Mouse (Mus musculus): Measurements from ENCODE around the gene Gm44790.
"Not testable (repeated sequence)": the region's sequence is repeated elsewhere in the genome, so short reads cannot be mapped to it uniquely, and the experiment has no call there.

The Gm44790 gene

DNA sequence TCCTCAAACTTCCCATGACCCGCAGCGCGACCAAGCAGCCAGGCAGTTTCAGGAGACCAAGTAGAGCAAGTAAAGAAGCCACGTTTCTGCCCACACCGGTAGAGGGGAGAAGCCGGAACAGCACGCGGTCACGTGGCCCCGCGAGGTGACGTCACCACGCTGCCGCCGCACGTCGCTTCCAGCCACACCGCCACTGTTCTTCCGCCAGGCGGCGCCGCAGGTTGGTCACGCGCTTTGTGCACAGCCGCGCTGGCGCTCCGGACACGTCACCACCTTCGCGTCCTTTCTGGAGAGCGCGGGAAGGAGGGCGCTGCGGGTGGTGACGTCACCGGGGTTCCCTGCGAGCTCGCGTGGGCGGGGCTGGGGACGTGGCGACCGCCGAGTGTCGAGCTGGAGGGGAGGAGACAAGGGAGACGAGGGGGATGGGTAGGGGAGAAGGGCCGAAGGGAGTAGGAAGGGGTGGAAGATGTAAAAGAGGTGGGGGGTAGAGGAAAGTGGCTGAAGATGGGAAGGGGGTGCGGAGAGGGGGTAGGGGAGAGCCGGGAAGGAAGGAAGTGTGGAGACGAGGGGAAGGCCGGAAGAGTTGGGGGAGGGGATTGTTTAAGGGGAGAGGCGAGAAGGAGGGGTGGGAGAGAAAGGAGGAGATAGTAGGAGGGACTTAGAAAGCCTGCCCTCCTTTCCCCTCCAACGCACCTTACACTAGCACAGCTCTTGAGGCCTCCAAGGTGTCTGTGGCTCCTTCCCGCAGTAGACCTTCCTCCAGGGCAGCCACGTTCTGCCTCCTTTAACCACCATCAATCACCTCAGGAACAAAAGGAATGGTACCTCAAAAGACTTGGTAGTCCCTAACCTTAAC is 45.9 kb downstream of the Gm44790 start:
- peak; percentile 85 for ATAC-seq (ENCODE audit: insufficient number of reproducible peaks, low FRiP score, low TSS enrichment)

DNA sequence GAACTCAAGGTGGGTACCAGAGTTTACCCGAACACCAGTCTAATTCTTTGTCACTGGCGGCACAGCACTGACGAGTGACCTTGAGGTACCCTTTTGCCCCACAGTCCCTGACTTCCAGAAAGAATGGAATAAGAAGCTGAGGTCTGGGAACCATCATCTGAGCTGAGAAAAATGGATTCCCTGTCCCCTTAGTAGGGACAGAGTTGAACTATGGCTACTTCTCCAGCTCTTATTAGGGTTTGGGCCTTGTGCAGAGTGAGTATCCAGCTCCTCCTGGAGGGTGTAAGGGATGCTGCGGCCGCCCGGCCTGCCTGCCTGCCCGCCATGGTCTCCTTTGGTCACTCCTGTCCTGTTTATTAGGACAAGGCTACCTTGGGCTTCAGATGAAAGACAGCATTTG is 46.6 kb downstream of the Gm44790 start:
- no peak for ATAC-seq (ENCODE audit: insufficient number of reproducible peaks, low FRiP score, low TSS enrichment)

DNA sequence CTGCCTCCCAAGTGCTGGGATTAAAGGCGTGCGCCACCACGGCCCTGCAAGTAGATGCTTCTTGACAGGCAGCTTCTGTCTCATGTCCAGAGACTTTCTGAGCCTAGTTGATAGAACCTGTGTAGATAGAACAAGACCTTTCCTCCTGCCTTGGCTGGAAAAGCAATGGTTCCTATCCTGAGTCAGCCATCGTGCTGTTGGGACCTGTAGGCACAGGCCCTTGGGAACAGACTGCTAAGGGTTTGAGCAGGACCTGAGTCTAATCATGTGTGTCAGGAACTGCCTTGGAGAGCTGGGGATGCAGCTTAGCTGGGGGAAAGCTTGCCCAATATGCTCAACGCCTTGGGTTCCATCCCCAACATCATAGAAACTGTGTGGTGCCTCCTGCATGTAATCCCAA is 47.6 kb downstream of the Gm44790 start:
- no peak for ATAC-seq (ENCODE audit: insufficient number of reproducible peaks, low FRiP score, low TSS enrichment)

DNA sequence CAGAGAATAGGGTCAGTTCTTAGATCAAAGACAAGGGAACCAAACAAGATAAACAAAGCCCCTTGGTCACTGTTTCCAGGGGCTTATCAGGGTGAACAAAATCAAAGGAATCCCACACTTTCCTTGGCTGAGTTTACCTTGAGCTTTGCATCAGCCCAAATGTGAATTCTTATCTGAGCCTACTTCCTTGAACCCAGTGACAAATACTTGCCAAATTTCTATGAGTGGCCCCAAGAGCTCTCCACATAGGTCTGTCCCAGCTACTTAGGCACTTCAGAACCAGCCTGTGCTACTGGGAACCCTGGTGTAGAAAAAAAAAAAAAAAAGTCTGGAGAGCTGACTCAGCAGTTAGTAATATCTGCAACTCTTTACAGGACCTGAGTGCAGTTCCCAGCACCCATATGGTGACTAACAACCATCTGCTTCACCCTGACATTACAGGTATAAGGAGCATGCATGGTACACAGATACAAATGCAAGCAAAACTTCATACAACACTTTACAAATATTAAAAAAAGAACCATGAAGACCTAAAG is 48.3 kb downstream of the Gm44790 start:
- no peak for ATAC-seq (ENCODE audit: insufficient number of reproducible peaks, low FRiP score, low TSS enrichment)

DNA sequence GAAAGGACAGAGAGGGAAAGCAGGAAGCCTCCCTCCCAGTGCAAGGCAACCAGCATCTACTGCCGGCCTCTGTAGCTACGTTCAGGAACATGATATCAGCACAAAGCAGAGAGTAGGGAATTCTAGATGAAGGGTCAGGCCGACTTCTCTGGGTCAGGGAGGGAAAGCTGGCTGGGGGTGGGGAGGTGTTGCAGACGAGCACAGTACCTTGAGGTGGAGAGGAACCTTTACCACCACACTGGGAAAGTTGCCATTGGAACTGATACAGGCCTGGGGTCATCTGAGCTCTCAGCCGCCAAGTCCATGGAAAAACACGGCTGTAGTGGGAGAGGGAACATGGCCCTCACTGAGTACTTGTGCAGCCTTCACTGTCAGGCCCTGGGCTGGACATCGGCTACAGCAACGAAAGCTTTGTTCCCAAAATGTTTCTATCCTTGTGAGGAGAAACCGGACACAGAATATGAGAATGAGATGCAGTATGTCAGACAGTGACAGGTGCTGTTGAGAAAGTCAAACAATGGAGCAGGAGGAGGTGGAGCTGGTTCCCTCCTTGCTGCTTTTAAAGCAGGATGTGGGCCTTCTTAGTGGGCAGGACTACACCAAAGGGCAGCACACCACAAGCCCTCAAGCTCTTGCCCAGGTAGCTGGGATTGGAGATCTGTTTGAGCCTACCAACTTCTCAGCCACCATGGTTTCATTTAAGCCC is 49.2 kb downstream of the Gm44790 start:
- ATAC-seq (ENCODE audit: insufficient number of reproducible peaks, low FRiP score, low TSS enrichment): no peak

DNA sequence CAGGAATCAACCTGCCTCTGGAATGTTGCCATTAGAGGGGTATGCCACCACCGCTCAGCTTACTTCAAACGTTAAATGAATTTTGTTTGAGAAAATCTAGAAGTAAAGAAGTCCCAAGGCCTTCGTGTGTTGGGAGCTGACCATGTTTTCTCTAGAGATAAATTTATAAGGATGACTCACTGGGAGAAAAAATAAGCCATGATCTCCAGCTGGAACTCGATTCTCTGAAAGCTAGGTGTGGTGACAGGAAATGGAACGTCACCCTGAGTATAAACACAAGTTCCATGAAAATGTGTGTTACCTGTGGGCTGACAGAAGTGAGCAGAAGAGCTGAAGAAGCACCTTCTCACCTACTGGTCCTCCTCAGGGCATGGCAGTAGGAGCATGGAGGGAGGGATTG is 50.5 kb downstream of the Gm44790 start:
- no peak for ATAC-seq (ENCODE audit: insufficient number of reproducible peaks, low FRiP score, low TSS enrichment)

DNA sequence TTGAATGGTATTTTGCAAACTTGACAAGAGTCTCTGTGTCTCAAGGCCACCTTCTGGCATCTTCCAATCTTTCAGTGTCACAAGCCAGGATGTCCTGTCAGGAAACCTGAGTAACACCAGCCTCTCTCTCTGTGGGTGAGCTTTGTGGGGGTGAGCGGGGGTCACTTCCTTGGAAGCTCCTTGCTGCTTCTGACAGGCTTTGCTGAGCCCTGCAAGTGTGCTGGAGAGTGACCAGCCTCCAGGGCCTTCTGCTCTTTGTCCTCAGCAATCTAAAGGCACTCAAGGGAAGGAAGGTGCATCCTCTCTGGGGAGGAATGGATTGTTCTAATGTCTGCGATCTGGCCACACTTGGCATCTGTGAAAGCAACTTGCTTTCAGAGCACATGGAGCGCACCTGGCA is 52.9 kb downstream of the Gm44790 start:
- no peak for ATAC-seq (ENCODE audit: insufficient number of reproducible peaks, low FRiP score, low TSS enrichment)

DNA sequence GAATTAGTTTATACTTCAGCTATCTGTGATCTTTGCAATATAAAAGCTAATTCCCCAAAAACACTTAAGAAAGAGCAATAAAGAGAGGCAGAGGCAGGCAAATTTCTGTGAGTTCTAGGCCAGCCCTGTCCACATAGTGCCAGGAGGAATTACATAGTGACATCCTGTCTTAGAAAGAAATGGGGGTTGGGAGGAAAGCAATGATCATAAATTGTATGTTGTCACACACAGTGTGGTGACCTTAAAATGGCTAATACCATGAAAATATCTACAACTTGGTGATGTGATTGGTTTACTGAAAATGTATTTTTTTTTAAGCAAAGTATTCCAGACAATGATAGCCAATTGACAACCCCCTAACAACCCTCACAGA is 53.3 kb downstream of the Gm44790 start:
- no peak for ATAC-seq (ENCODE audit: insufficient number of reproducible peaks, low FRiP score, low TSS enrichment)

DNA sequence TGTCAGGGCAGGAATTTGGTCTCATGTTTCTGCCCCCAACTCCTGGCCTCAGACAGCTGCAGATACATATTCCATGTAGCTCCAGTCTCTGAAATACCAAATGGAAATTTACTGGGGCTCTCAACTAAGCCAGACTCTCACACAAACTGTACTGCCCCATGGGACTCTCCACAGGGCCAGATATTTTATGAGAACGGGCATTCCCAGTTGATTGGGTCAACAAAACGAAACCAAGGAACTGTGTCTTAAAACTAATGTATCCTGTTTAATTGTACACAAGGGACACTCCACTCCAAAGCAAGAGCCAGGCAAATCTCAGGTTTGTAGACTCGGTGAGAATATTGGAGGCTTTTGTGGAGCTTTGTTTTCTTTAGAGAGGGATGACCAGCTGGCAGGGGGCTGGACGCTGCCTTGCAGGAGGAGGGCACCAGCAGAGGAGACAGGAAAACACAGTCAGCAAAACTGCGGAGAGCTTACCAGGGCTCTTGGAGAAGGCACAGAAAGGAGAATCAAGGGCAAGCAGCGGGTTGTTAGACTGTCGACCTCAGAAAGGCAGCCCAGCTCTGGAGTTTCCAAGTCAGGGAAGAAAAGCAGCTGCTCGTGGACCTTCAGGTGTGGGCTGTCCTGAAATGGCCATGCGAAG is 53.9 kb downstream of the Gm44790 start:
- ATAC-seq (ENCODE audit: insufficient number of reproducible peaks, low FRiP score, low TSS enrichment): peak; percentile 39; the same call in 1 of the 2 replicates

DNA sequence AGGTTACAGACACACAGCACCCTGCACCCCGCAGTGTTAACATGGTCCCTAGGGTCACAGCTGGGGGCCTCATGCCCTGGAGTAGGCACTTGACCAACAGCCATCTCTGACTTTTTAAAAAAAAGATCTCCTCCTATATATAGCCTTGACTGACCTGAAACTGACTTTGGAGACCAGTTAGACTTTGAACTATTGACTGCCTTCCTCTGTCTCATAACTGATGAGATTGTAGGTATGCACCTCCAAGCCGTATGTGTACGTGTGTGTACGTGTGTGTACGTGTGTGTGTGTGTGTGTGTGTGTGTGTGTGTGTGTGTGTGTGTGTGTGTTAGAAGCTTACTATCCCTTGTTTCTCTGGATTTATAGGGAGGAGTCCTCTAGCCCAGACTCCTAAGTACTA is 55.4 kb downstream of the Gm44790 start:
- ATAC-seq (ENCODE audit: insufficient number of reproducible peaks, low FRiP score, low TSS enrichment): no peak

DNA sequence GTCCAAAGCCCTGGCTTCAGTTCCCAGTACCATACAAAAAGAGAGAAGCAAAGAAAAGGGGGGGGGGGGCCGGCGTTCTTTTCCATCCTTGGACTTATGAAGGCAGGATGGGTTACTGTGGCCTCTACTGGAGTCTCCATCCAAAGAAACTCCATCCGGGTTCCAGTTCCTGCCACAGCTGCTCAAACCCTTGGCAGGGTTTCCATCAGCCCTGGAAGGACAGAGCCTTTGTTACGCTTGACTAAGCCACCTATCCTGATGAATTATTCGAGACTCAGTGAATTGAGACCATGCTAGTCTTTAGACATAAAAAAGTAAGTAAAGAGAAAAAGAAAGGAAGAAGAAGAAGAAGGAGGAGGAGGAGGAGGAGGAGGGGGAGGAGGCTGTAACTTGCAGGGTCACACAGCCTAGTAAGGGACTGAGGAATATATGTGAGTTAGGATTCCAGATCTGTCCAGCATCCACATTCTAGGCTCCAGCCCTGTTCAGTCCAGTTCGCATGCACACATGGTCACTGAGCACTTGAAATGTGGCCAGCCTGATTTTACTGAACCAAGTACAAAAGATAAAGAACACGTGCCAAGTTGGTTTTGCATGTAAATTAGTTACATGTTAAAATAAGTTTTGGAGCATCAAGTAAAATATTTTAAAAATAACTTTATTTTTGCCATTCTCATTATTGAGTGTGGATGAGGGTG is 59.6 kb downstream of the Gm44790 start:
- no peak for ATAC-seq (ENCODE audit: insufficient number of reproducible peaks, low FRiP score, low TSS enrichment)

DNA sequence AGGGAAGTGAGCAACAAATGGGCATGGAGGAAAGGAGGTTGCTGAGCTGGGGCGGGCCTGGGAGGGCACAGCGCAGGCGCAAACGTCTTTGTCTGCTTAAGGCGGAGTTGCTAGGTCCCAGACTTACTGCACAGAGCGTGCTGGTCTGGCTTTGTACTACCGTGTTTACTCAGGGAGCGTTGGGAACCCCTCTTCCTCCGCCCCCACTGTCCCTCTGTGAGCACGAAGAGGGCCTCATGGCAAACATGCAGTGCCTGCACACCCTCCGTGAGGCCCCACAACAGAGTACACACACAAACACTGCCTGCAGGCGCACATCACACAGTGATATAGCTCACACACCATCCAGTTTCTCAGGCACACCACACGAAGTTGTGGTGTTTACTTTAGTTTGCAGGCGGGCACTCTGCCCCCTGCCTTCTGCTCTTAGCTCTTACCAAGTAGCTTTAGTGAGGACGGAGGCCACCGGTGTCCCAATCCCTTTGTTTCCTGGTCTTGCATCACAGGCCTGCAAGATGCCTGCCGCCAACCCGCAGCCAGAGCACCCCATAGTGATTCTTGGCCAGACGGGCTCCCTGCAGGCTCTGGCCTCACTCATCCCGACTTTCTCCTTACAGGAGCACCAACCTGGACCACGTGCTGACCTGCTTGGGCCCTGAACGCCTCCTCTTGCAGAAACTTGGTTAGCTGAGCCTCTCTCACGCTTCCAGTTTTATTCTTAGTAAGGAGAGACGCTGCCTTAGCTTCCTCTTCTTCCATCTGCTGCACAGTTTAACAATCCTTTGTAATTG is 61.1 kb downstream of the Gm44790 start:
- peak; percentile 81 for ATAC-seq (ENCODE audit: insufficient number of reproducible peaks, low FRiP score, low TSS enrichment)

DNA sequence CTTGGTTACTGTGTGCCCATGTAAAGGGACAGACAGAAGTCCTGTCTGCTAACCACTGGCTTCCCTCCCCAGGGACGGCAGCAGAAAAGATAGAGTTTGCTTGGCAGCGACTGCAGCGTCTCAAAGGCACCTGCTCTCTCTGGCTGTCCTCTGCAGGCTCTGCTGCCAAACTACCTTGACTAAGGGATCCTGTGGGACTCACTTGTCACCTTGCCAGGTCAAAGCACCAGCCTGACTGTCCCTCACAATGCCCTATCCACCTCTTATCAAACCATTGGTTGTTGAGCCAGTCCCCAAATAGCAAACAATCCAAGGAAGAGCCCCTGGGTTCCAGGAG is 61.7 kb downstream of the Gm44790 start:
- ATAC-seq (ENCODE audit: insufficient number of reproducible peaks, low FRiP score, low TSS enrichment): no peak

DNA sequence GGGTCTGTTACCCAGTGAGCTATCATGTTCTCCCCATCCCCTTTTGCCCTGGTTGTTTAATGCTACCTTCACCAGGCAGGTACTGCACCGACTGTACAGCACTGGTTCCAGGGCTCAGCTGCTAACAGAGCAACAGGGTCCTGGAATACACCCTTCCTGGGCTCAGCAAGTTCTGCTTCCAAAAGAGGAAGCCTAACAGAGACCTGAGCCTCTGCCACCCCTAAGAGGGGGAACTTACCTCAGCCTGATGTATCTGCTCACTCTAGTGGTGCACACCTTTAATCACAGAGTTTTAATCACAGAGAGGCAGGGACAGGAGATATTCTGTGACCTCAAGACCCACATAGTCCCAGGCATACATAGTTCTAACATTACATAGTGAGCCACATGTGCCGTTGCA is 63.5 kb downstream of the Gm44790 start:
- no peak for ATAC-seq (ENCODE audit: insufficient number of reproducible peaks, low FRiP score, low TSS enrichment)

DNA sequence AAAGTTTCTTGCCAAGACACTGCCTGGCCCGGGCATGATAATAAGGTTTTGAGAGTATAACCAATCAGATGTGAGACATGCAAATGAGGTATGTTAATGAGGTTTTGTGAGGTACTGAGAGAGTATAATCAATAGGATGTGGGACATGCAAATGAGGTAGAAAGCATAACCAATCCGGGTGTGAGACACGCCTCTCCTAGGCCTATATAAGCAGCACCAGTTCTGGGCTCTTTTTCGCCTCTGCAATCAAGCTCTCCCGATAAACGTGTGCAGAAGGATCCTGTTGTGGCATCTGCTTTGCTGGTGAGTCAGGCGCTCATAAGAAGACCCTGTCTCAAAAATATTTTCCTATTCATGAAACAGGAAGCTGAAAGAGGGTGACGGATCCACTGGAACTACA is 64.0 kb downstream of the Gm44790 start:
- not testable (repeated sequence) for ATAC-seq (ENCODE audit: insufficient number of reproducible peaks, low FRiP score, low TSS enrichment)

DNA sequence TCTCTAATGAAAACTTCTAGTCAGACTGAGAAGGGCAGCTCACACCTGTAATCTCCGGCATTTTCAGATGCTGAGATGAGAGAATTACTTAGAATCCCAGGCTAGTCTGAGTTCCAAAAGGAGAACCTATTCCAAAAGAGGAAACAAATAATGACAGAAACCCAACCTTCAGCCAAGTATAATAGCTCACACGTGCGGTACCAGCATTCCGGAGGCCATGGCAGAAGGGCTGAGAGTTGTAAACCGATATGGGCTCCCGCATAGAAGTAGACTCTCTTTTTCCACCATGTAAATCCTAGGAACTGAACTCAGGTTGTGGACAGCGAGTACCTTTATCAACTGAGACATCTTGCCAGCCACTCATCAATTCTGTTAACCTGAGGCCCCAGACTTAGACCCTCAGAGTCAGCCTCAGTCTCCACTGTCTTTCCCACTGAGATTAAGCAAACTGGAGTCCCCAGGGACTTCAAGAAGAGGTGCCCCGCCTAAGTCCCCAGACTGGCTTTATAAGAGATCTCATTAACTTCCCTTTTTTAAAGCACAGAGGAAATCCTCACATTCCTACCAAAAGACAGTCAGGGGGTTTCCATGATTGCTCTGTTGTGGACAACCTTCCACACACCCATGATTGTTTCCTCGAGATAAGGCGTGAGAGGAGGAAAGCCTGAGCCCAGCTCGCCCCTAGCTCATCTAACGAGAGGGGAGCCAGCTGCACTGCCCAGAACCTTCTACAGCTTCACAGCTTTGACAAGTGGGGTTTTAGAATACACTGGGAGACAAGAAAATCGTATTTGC is 67.2 kb downstream of the Gm44790 start:
- no peak for ATAC-seq (ENCODE audit: insufficient number of reproducible peaks, low FRiP score, low TSS enrichment)

DNA sequence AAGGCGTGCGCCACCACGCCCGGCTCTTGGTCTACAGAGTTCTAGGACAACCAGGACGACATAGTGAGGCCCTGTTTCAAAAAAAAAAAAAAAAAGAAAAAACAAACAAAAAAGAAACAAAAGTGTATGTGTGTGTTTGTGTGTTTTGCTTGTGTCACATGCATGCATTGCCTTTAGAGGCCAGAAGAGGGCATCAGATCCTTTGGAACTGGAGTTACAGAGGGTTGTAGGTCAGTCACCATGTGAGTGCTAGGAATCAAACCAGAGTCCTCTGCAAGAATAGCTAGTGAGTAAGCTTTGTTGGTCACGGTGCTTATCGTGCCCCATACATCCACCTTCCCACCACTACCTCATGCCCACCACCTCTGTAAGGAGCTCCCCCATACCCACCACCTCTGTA is 68.3 kb downstream of the Gm44790 start:
- no peak for ATAC-seq (ENCODE audit: insufficient number of reproducible peaks, low FRiP score, low TSS enrichment)
